Mouse (Mus musculus): Measurements from ENCODE around the gene Cfap54.

DNA sequence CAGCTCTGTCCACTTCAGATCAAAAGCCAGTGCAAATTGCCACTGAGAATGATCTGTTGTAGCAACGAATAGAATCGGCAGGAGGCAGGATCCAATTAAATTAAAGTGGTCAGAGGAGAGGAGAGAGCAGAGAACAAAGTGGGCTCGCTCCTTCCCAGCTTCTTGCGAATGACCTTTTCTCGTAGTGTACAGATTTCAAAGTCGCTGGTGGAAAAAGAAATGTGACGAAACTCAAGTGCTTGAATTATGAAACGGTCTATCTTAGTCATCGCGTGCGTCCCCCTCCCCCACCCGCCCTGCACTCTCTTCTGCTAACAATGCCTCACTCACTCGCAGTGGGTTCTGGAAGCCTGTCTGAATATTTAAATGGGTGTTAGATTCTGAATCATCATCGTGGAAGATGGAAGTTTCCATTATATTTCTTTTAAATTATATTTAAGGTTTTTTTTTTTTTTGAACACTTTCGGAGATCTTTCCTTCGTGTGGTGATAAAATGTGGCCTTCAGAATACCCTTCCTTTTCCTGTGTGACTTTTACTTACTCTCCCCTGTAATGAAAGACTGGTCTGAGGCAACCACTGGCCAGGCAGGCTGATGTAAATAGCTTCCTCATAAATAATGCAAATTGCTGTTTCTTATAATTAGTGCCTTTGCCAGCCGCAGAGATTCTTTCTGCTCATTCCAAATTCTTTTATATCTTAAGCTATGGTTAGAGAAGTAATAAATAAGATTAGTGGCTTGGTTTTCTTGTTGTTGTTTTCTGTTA is 2.0 kb upstream of the Cfap54 start:
- TF ChIP-seq CTCF (IDR thresholded peaks at IDR 0.05; ENCODE audit: control insufficient read depth, insufficient read depth, low read length) (no peak), POLR2A (IDR thresholded peaks at IDR 0.05; ENCODE audit: borderline replicate concordance, control insufficient read depth, low read depth, low read length) (no peak)

All from bone marrow, adult 2 months (tissue).